Mouse (Mus musculus): ENCODE measurements around the gene Ndn. TPM values are rescaled to one million over a fixed set of nuclear protein-coding genes. Genes with fewer than 3 reads are reported as not detected.
A peak's percentile ranks its signal among the peaks of the same experiment; 100 is the strongest.

Gene Ndn
- 53.8 and 62.3 TPM in 2 replicates for polyA plus RNA-seq (2014; fragmentation: Nextera tagmentation; extraction: Ambion mirVana)

DNA sequence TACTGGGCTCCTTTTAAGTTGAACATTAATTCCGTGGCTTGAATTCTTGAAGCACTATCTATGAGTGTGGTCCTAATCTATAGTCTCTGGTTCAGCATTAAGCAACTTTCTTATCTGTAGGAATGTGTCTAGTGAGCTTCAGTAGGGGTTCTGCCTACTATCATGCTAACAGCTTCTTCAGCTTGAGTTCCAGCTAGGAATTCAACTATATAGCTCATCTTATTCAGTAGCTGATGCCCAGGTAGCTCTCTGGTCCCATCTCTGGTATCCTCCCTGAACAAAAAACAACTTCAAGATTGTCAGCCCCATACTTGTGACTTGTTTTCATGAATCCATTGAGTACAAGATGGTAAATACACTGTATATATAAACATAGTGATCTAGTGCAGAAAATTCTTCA, at the start of gene Ndn:
TSS of gene Ndn (plus strand) at position 301 of the 400 bp plus-strand sequence.
- Histone ChIP-seq H3K36me3 (ENCODE audit: control insufficient read depth, insufficient read depth, low read length) (no peaks in the 10 kb centered on the region), H3K4me3 (ENCODE audit: control insufficient read depth in 1 of 2, insufficient read depth in 1 of 2, low read depth in 1 of 2, low read length in 2 of 2) (no peak within 1 kb of the TSS)
- WGBS: 22% methylated on average over 1 of the region's 1 CpGs

DNA sequence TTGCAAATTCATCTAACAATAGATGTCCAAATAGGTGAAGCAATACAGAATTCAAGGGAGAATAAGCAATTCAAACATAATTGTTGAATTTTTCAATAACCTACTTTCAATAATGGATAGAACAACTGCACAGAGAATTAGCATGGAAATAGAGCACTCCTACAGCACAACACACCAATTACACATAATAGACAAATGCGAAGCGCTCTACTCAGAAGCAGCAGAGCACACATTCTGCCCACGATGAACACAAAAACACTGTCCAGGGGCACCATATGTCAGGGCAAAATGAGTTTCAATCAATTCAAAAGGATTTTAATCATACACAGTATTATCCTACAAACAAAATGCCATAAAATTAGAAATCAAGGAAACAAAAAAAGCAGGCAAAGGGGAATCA, 43.9 kb upstream of the Ndn start:
- 79% methylated on average over 3 of the region's 3 CpGs for WGBS
- no peak overlapping the region for H3K4me2 ChIP-seq (ENCODE audit: low read length)
- no peak for ATAC-seq (ENCODE audit: insufficient number of reproducible peaks, insufficient read depth, low FRiP score, low read depth)
- H3K27me3 ChIP-seq (ENCODE audit: control insufficient read depth, insufficient read depth, low read length): no peaks in the 10 kb centered on the region
- H3K9me3 ChIP-seq (ENCODE audit: control insufficient read depth, low read length): no peaks in the 10 kb centered on the region
- H3K4me1 ChIP-seq (ENCODE audit: control insufficient read depth in 2 of 2, insufficient read depth in 2 of 2, low read length in 2 of 2): no peaks in the 10 kb centered on the region
- no peak overlapping the region for H3K27ac ChIP-seq (replicated peaks in 1 of 2; ENCODE audit: control insufficient read depth in 1 of 2, insufficient read depth in 1 of 2, low read depth in 2 of 2, low read length in 2 of 2)
- no peak overlapping the region for H3K4me3 ChIP-seq (ENCODE audit: control insufficient read depth in 1 of 2, insufficient read depth in 1 of 2, low read depth in 1 of 2, low read length in 2 of 2)
- no peak overlapping the region for H3K9ac ChIP-seq (ENCODE audit: low read length)
- no peaks in the 10 kb centered on the region for H3K36me3 ChIP-seq (ENCODE audit: control insufficient read depth, insufficient read depth, low read length)

More for the DNA sequence above, at the start of gene Ndn:
- H3K4me2 ChIP-seq (ENCODE audit: low read length): no peak within 1 kb of the TSS
- no peak for ATAC-seq (ENCODE audit: insufficient number of reproducible peaks, insufficient read depth, low FRiP score, low read depth)
- H3K27me3 ChIP-seq (ENCODE audit: control insufficient read depth, insufficient read depth, low read length): no peaks in the 10 kb centered on the region
- no peaks in the 10 kb centered on the region for H3K9me3 ChIP-seq (ENCODE audit: control insufficient read depth, low read length)
- H3K27ac ChIP-seq (replicated peaks in 1 of 2; ENCODE audit: control insufficient read depth in 1 of 2, insufficient read depth in 1 of 2, low read depth in 2 of 2, low read length in 2 of 2): no peak within 1 kb of the TSS
- H3K4me1 ChIP-seq (ENCODE audit: control insufficient read depth in 2 of 2, insufficient read depth in 2 of 2, low read length in 2 of 2): peaks cover 0 to 4% of the 10 kb centered on the region in 2 experiments; a peak in 2 of 4 replicates
- H3K9ac ChIP-seq (ENCODE audit: low read length): no peak within 1 kb of the TSS

DNA sequence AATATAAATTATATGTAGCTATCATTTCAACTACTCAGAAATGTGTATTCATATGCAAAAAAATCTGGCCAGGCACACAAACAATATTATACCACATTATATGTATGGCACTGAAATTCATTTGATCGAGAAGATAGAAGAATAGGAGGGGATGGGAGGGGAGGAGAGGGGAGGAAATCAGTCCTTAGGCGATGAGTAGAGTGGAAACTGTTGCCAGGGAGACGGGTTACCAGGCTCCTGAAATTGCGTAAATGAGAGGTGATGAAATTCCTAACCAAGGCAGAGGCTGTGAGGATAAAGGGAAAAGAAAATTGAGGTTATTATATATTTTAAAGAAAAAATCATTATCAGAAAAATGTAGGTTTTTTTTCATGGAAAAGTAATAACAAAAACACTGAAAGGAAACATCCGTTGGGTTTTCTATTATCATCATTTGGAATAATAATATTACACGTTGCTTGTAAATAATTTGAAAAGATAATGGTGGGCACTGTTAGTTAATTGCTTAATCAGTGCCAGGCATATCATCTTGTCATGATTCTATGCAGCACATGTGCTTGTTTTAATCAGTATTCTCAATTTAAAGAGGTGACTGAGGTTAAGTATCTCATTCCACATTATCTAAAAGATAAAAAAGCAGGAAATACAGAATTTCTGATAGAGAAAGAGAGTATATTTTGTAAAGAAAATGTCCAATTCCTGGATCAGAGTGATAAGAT, 39.3 kb upstream of the Ndn start:
- Histone ChIP-seq H3K4me2 (ENCODE audit: low read length) (no peak overlapping the region), H3K4me3 (ENCODE audit: control insufficient read depth in 1 of 2, insufficient read depth in 1 of 2, low read depth in 1 of 2, low read length in 2 of 2) (no peak overlapping the region), H3K27me3 (ENCODE audit: control insufficient read depth, insufficient read depth, low read length) (no peaks in the 10 kb centered on the region), H3K9ac (ENCODE audit: low read length) (no peak overlapping the region), H3K9me3 (ENCODE audit: control insufficient read depth, low read length) (no peaks in the 10 kb centered on the region), H3K4me1 (ENCODE audit: control insufficient read depth in 2 of 2, insufficient read depth in 2 of 2, low read length in 2 of 2) (no peaks in the 10 kb centered on the region), H3K36me3 (ENCODE audit: control insufficient read depth, insufficient read depth, low read length) (no peaks in the 10 kb centered on the region), H3K27ac (replicated peaks in 1 of 2; ENCODE audit: control insufficient read depth in 1 of 2, insufficient read depth in 1 of 2, low read depth in 2 of 2, low read length in 2 of 2) (no peak overlapping the region)
- 42% methylated on average over 6 of the region's 6 CpGs for WGBS
- no peak for ATAC-seq (ENCODE audit: insufficient number of reproducible peaks, insufficient read depth, low FRiP score, low read depth)

DNA sequence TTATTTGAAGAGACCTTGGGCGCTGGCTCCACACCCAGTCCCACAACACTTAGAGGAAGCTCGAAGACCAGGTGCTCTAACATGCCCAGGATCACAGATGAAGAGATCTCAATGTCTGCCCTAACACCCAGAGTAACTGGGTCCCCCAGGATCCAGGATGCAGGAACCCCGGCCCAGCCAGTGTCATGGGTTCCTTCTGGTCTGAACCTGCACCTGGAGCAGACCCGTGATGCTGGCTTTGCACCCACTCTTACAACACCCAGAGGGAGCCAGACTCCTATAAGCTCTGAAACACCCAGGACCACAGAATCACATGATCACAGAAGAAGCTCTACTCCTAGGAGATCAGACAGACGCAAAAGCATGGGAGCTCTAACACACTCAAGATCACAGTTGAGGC, 29.6 kb upstream of the Ndn start:
- Histone ChIP-seq H3K27me3 (ENCODE audit: control insufficient read depth, insufficient read depth, low read length) (no peaks in the 10 kb centered on the region), H3K4me1 (ENCODE audit: control insufficient read depth in 2 of 2, insufficient read depth in 2 of 2, low read length in 2 of 2) (no peaks in the 10 kb centered on the region), H3K9ac (ENCODE audit: low read length) (no peak overlapping the region), H3K9me3 (ENCODE audit: control insufficient read depth, low read length) (peaks cover 6% of the 10 kb centered on the region; the same call in 1 of the 2 replicates), H3K27ac (replicated peaks in 1 of 2; ENCODE audit: control insufficient read depth in 1 of 2, insufficient read depth in 1 of 2, low read depth in 2 of 2, low read length in 2 of 2) (no peak overlapping the region), H3K4me3 (ENCODE audit: control insufficient read depth in 1 of 2, insufficient read depth in 1 of 2, low read depth in 1 of 2, low read length in 2 of 2) (no peak overlapping the region), H3K4me2 (ENCODE audit: low read length) (no peak overlapping the region), H3K36me3 (ENCODE audit: control insufficient read depth, insufficient read depth, low read length) (no peaks in the 10 kb centered on the region)
- no peak for ATAC-seq (ENCODE audit: insufficient number of reproducible peaks, insufficient read depth, low FRiP score, low read depth)
- WGBS: 61% methylated on average over 5 of the region's 5 CpGs

DNA sequence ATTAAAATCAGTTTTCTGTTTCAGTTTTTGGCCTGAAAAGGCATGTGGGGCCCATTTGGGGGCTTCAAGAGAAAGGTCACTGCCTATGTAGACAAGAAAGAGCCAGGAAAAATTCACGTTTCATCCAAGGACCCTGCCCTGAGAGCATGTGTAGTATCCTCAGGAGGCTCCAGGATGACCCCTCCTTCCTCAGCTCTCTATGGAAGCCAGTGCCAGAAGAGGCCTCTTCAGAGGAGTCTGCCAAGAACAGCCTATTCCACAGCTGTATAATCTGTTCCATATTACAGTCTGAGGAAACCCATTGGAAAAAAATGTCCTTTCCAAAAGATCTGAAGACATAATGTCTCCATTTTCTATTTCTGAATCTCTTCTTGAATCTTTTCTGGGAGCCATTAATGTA, 958 bp upstream of the Ndn start:
- Histone ChIP-seq H3K27me3 (ENCODE audit: control insufficient read depth, insufficient read depth, low read length) (no peaks in the 10 kb centered on the region), H3K4me2 (ENCODE audit: low read length) (no peak overlapping the region), H3K36me3 (ENCODE audit: control insufficient read depth, insufficient read depth, low read length) (no peaks in the 10 kb centered on the region), H3K4me1 (ENCODE audit: control insufficient read depth in 2 of 2, insufficient read depth in 2 of 2, low read length in 2 of 2) (peaks cover 0 to 4% of the 10 kb centered on the region in 2 experiments; a peak in 2 of 4 replicates), H3K9ac (ENCODE audit: low read length) (no peak overlapping the region), H3K27ac (replicated peaks in 1 of 2; ENCODE audit: control insufficient read depth in 1 of 2, insufficient read depth in 1 of 2, low read depth in 2 of 2, low read length in 2 of 2) (no peak overlapping the region), H3K4me3 (ENCODE audit: control insufficient read depth in 1 of 2, insufficient read depth in 1 of 2, low read depth in 1 of 2, low read length in 2 of 2) (no peak overlapping the region), H3K9me3 (ENCODE audit: control insufficient read depth, low read length) (no peaks in the 10 kb centered on the region)
- ATAC-seq (ENCODE audit: insufficient number of reproducible peaks, insufficient read depth, low FRiP score, low read depth): no peak
- WGBS: 17% methylated on average over 1 of the region's 1 CpGs

DNA sequence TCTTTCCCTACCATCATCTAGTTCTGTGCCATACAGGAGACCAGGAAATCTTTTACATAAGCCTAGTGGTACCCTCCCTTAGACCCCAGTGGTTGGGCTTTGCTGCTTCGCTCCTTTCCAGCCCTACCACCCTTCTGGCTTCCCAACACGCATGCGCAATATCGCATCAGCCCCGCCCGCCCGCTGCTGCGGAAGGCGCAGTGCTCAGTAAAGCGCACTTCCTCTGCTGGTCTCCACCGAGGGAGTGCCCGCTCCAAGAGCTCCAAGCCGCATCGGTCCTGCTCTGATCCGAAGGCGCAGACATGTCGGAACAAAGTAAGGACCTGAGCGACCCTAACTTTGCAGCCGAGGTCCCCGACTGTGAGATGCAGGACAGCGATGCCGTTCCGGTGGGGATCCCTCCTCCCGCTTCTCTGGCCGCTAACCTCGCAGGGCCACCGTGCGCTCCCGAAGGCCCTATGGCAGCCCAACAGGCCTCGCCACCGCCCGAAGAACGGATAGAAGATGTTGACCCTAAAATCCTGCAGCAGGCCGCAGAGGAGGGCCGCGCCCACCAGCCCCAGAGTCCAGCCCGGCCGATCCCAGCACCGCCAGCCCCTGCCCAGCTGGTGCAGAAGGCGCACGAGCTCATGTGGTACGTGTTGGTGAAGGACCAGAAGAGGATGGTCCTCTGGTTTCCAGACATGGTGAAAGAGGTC, 1.9 kb downstream of the Ndn start:
- H3K9me3 ChIP-seq (ENCODE audit: control insufficient read depth, low read length): no peaks in the 10 kb centered on the region
- peak; percentile 79; the same call in 1 of the 2 replicates for ATAC-seq (ENCODE audit: insufficient number of reproducible peaks, insufficient read depth, low FRiP score, low read depth)
- peak overlapping the region; percentile 73 for H3K4me2 ChIP-seq (ENCODE audit: low read length)
- H3K9ac ChIP-seq (ENCODE audit: low read length): peak overlapping the region; percentile 71
- no peaks in the 10 kb centered on the region for H3K27me3 ChIP-seq (ENCODE audit: control insufficient read depth, insufficient read depth, low read length)
- no peak overlapping the region; a peak in 1 of 4 replicates for H3K27ac ChIP-seq (replicated peaks in 1 of 2; ENCODE audit: control insufficient read depth in 1 of 2, insufficient read depth in 1 of 2, low read depth in 2 of 2, low read length in 2 of 2)
- H3K4me1 ChIP-seq (ENCODE audit: control insufficient read depth in 2 of 2, insufficient read depth in 2 of 2, low read length in 2 of 2): peaks cover 0 to 4% of the 10 kb centered on the region in 2 experiments; a peak in 2 of 4 replicates
- no peaks in the 10 kb centered on the region for H3K36me3 ChIP-seq (ENCODE audit: control insufficient read depth, insufficient read depth, low read length)
- 10% methylated on average over 42 of the region's 42 CpGs for WGBS
- peak overlapping the region; percentile 52 to 76 for H3K4me3 ChIP-seq (ENCODE audit: control insufficient read depth in 1 of 2, insufficient read depth in 1 of 2, low read depth in 1 of 2, low read length in 2 of 2)

DNA sequence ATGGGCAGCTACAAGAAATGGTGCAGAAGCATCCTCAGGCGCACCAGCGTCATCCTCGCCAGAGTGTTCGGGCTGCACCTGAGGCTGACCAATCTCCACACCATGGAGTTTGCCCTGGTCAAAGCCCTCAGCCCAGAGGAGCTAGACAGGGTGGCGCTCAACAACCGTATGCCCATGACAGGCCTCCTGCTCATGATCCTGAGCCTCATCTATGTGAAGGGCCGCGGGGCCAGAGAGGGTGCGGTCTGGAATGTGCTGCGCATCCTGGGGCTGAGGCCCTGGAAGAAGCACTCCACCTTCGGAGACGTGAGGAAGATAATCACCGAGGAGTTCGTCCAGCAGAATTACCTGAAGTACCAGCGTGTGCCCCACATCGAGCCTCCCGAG, 2.4 kb downstream of the Ndn start:
- H3K36me3 ChIP-seq (ENCODE audit: control insufficient read depth, insufficient read depth, low read length): no peaks in the 10 kb centered on the region
- no peaks in the 10 kb centered on the region for H3K27me3 ChIP-seq (ENCODE audit: control insufficient read depth, insufficient read depth, low read length)
- WGBS: 29% methylated on average over 17 of the region's 17 CpGs
- H3K9me3 ChIP-seq (ENCODE audit: control insufficient read depth, low read length): no peaks in the 10 kb centered on the region
- peaks cover 0 to 4% of the 10 kb centered on the region in 2 experiments; a peak in 2 of 4 replicates for H3K4me1 ChIP-seq (ENCODE audit: control insufficient read depth in 2 of 2, insufficient read depth in 2 of 2, low read length in 2 of 2)
- ATAC-seq (ENCODE audit: insufficient number of reproducible peaks, insufficient read depth, low FRiP score, low read depth): 0 out of 2 replicates have a peak, but pooled peaks have one; percentile 35
- peak overlapping the region; percentile 71 for H3K9ac ChIP-seq (ENCODE audit: low read length)
- H3K4me3 ChIP-seq (ENCODE audit: control insufficient read depth in 1 of 2, insufficient read depth in 1 of 2, low read depth in 1 of 2, low read length in 2 of 2): peak overlapping the region; percentile 52 to 76
- H3K4me2 ChIP-seq (ENCODE audit: low read length): peak overlapping the region; percentile 73
- H3K27ac ChIP-seq (replicated peaks in 1 of 2; ENCODE audit: control insufficient read depth in 1 of 2, insufficient read depth in 1 of 2, low read depth in 2 of 2, low read length in 2 of 2): no peak overlapping the region

Data from heart, embryonic 14.5 days (tissue).